Mouse (Mus musculus): Measurements from ENCODE around the gene Klf9.

The Klf9 gene

GRCm38 (mm10) chr19:23141391-23142281 lies 610 bp downstream of the Klf9 start:
- WGBS = under 1% methylated on average over 94 of the region's 94 CpGs

GRCm38 (mm10) chr19:23142427-23143073 lies 1.5 kb downstream of the Klf9 start:
- WGBS = 4% methylated on average over 28 of the region's 28 CpGs

GRCm38 (mm10) chr19:23143074-23143445 lies 2.0 kb downstream of the Klf9 start:
- 9% methylated on average over 7 of the region's 7 CpGs for WGBS

DNA sequence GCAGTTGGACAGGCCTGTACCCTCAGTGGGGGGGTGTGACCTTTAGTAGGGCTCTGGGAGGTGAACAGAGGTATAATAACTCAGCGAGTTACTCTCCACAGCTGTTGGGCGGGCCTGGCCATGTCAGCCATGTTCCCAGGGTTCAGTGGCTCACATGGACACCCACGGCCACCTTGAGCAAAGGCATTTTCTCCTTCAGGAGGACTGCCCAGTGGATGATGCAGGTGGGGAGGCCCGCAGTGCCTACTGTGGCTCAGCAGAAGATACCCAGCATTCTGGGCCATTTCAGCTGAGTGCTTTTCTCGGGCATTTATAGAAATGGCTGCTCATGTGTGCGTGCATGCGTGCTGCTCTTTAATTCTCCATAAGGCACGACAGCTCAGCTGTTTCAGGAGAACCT lies 2.5 kb downstream of the Klf9 start:
- WGBS = 13% methylated on average over 8 of the region's 8 CpGs

GRCm38 (mm10) chr19:23144031-23144430 lies 3.0 kb downstream of the Klf9 start:
- WGBS = 9% methylated on average over 9 of the region's 9 CpGs

DNA sequence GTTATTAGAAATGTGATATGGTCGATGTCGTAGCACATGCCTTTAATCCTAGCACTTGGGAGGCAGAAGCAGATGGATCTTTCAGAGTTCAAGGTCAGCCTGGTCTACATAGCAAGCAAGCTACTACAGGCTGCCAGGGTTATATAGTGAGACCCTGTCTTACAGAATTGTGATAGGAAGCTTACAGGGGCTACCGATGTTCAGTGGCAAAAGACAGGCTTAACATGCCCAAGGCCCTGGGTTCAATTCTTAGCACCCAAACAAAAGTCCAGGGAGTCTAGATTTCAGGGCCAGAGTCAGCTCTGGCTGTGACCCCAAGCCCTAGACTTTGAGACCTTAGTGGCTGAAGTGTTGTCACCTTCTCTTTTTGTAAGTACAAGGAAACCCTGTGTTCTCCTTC lies 4.1 kb downstream of the Klf9 start:
- WGBS = 40% methylated on average over 3 of the region's 3 CpGs

- WGBS = 39% methylated on average over 7 of the region's 7 CpGs
Observed at GRCm38 (mm10) chr19:23145575-23145974, 4.5 kb downstream of the Klf9 start.

DNA sequence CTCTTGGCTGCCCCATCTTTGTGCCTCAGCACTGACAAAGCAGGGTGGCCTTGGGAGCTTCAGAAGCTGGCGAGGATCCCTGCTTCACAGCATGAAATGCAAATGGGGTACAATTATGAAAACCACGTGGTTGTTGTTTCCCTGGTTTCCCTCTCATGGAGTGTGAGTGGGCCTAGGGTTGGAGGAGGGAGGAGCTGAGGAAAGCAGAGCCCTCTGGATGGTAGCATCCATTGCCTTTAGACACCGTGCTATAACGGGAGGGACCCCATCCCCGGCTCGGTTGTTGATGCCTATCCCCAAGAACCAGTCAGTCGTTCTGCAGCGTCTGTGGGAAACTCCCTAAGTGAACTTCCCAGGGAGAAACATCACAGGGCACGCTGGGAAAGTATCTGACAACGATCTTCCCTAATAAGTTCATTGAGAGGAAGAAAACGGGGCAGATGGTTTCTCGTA lies 5.4 kb downstream of the Klf9 start:
- WGBS = 7% methylated on average over 12 of the region's 12 CpGs

- WGBS = 29% methylated on average over 15 of the region's 15 CpGs
Observed at GRCm38 (mm10) chr19:23147026-23147966, 6.3 kb downstream of the Klf9 start.

DNA sequence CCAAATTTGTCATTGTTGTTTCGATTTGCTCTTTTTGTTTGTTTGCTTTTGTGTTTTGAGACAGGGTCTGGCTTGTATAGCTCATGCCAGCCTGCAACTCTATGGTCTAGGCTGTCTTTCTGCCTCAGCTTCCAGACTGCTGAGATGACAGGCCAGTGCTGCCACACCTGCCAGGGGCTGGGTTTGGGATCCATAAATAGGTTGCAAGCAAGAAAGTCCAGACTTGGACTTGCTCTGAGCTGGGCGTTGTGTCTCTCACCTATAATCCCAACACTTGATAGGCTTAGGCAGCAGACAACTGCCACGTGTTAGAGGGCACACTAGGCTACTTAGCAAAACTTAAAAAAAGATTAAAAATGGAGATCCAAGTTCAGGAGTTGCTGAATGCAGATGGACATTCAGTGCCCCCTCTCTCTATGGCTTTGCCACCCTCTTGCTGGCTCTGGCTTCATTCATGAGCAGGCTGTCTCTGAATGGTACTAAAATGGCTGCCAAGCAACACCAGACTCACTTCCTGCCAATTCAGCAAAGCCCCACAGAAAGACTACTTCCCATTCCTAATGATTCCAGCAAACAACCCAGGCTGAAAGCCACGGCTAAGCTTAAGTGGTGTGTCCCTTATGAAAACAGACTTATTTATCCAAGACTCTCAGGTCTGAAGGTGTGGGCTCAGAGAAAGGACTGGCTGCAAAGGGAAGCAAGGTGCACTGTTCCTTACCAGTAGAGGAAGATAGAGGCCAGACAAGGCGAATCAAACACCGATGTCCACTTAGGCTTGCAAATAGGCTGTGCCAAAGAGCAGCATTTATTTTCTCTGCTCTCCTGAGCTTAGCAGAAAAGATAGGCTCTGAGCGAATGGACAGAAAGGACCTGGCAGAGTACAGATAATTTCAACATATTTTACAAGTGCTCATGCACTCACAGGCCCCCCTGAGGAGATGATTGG lies 8.7 kb downstream of the Klf9 start:
- 39% methylated on average over 7 of the region's 7 CpGs for WGBS

GRCm38 (mm10) chr19:23150556-23151265 lies 9.7 kb downstream of the Klf9 start:
- 61% methylated on average over 14 of the region's 14 CpGs for WGBS

DNA sequence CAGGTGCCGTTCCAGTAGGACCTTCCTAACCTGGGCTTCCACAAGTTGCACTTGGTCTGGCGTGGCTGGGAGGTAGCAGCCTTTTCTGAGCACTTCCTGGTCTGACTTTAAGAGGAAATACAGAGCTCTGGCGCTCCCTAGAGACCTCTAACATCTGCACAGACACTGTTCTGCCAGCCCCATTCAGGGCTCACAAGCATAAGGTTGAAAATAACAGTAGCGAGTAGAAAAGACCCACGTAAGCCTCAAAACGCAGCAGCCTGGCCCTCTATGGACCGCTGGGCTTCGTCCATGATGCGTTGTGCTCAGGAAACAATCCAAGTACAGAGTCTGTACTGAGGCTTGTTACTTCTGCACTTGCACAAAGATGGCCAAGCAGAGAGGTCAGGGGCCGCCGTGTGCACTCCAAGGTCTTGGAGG lies 10.6 kb downstream of the Klf9 start:
- WGBS = 25% methylated on average over 11 of the region's 11 CpGs

- WGBS = 30% methylated on average over 4 of the region's 4 CpGs
Observed at GRCm38 (mm10) chr19:23152201-23152640, 11.2 kb downstream of the Klf9 start.

GRCm38 (mm10) chr19:23152771-23153605 lies 12.0 kb downstream of the Klf9 start:
- 52% methylated on average over 25 of the region's 25 CpGs for WGBS

DNA sequence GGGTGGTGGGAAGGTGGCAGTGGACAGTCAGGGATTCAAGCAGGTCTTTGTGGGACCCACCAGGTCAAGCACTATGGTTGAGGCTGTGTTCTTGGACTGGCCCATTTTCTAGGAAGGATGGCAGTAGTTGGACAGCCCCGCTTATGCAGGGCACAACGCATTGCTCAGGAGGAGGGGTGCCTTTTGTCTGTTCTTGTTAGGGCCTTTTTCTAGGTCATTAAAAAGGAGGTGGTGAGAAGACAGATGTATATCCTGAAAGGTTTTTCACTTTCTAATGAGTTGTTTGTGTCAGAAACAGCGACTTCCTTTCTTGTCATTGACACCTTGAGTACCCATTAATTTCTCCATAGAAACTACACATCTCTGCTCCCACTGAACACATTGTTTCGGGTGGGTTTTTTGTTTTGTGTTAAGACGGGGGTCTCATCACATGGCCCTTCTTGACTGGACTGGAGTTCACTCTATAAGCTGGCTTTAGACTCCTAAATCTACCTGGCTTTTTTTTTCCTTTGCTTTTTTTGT lies 12.6 kb downstream of the Klf9 start:
- 43% methylated on average over 5 of the region's 5 CpGs for WGBS

DNA sequence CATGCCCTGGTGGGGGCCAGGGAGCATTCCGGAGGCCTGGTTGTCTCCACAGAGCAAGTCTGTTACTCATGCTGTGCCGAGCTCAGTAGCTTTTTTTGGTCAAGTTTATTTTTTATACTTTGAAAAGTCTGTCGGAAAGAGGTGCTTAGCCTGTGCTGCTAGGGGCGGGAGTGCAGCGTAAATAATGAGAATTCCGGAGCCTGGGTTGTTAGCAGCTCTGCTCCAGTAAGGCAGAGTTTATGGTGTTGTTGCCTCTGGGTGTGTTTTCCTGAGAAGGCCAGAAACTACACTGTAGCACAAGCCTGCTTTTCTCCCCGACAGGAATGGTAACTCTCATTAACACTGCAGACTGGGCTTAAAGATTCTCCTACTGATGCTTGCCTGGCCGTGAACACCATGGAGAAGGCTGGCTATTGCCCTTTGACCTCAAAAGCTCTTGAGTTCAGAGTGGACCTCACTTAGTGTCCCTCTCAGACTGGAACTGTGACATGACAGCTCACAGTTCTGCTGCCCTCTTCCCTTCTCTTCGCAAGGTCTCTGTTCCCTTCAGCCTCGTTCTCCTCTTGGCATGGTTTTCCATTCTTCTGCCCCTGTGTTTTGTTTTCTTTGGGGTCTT lies 18.9 kb downstream of the Klf9 start:
- 29% methylated on average over 10 of the region's 10 CpGs for WGBS

DNA sequence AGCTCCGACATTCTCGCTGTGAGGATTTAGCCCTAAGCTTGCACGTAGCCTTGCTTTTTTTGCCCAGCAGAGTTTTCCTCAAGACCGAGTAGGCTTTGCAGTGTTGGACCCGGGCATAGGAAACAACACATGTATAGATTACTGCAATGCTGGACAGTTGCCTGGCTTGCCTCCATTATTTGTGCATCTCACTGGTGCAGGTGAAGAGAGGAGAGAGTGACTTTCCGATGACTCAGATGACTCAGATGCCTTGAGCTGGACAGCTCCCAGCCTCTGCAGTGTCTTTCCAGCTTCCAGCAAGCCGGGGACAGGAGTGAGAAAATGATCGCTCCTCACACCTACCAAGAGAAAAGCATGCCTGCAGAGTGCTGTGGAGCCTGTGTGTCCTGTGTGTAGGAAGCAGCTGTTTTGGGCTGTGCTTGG lies 21.4 kb downstream of the Klf9 start:
- WGBS = 11% methylated on average over 8 of the region's 8 CpGs

- WGBS = 46% methylated on average over 6 of the region's 6 CpGs
Observed at GRCm38 (mm10) chr19:23162877-23163276, 21.9 kb downstream of the Klf9 start.
